Mouse (Mus musculus) limb, embryonic 11.5 days (tissue): ENCODE results near the gene Kif9. TPM values are rescaled to one million over a fixed set of nuclear protein-coding genes. Genes with fewer than 3 reads are reported as not detected.

Experiments used
- ATAC-seq: fragments of 200-750 bp; cut with Nextera tagmentation; 2 replicates; pipeline ENCODE4 v1.8.0; 2017; ENCODE audit warnings: low read depth; ENCODE audit not compliant: insufficient number of reproducible peaks, low FRiP score, low TSS enrichment
- DNase-seq: peaks from one replicate; pipeline ENCODE4 v3.0.0-alpha.2; 2015; ENCODE audit warnings: low spot score
- H3K27ac ChIP-seq: fragments of 300-500 bp; sonication (generic); replicated peaks from 2 replicates; pipeline ENCODE4 v1.5.1; 2014; ENCODE audit warnings: low read depth, mild to moderate bottlenecking, low read length
- H3K27me3 ChIP-seq: fragments of 300-500 bp; sonication (generic); 2 replicates; pipeline ENCODE4 v1.6.1; 2014; ENCODE audit warnings: mild to moderate bottlenecking, low read length, mixed read lengths; ENCODE audit not compliant: control insufficient read depth, insufficient read depth
- H3K36me3 ChIP-seq: fragments of 300-500 bp; sonication (generic); 2 replicates; pipeline ENCODE4 v1.6.1; 2014; ENCODE audit warnings: mild to moderate bottlenecking, low read length, moderate library complexity, mixed read lengths; ENCODE audit not compliant: control insufficient read depth, insufficient read depth
- H3K4me1 ChIP-seq: fragments of 300-500 bp; sonication (generic); 2 replicates; pipeline ENCODE4 v1.6.1; 2014; ENCODE audit warnings: low read length, mixed read lengths; ENCODE audit not compliant: control insufficient read depth, insufficient read depth
- H3K4me2 ChIP-seq: fragments of 300-500 bp; sonication (generic); 2 replicates; pipeline ENCODE4 v1.6.1; 2014; ENCODE audit warnings: low read depth, mild to moderate bottlenecking, moderate library complexity; ENCODE audit not compliant: severe bottlenecking
- H3K4me3 ChIP-seq: fragments of 300-500 bp; sonication (generic); 2 replicates; pipeline ENCODE4 v1.5.1; 2014; ENCODE audit warnings: low read depth, low read length
- H3K9ac ChIP-seq: fragments of 300-500 bp; sonication (generic); 2 replicates; pipeline ENCODE4 v1.6.1; 2014; ENCODE audit warnings: mild to moderate bottlenecking, low read length
- H3K9me3 ChIP-seq: fragments of 300-500 bp; sonication (generic); 2 replicates; pipeline ENCODE4 v1.6.1; 2016; ENCODE audit warnings: low read length; ENCODE audit not compliant: control insufficient read depth
- polyA plus RNA-seq: library from polyadenylated mRNA; unstranded; fragments of >200 nt; fragmentation: Nextera tagmentation; extraction: Ambion mirVana; gene quantifications from 2 replicates; pipeline ENCODE4 v1.2.1, GENCODE M21; 2014

Kif9 gene
- polyA plus RNA-seq, 1 experiment from 2014 or later = 0.35 TPM

GRCm38 (mm10) chr9:110568309-110568708, 91.6 kb downstream of the Kif9 start:
- Histone ChIP-seq H3K27me3 (no peaks in the 10 kb centered on the region), H3K9ac (no peak overlapping the region), H3K27ac (no peak overlapping the region), H3K4me2 (no peak overlapping the region), H3K36me3 (peaks cover 12% of the 10 kb centered on the region; the same call in 1 of the 2 replicates), H3K4me1 (no peaks in the 10 kb centered on the region), H3K4me3 (no peak overlapping the region), H3K9me3 (no peaks in the 10 kb centered on the region)
- ATAC-seq = no peak
- no peak for DNase-seq

Other genes with a start within 250 kb of the Kif9 start
- gene Cspg5, start 233.2 kb upstream of the Kif9 start, polyA plus RNA-seq = 0.32 and 0.35 TPM in 2 replicates
- gene Elp6, start 171.8 kb upstream of the Kif9 start, polyA plus RNA-seq = 41.5 and 44.7 TPM in 2 replicates
- gene Scap, start 143.7 kb upstream of the Kif9 start, polyA plus RNA-seq = 22.1 and 23.9 TPM in 2 replicates
- 16.6 and 18.6 TPM in 2 replicates for gene Ptpn23, start 68.7 kb upstream of the Kif9 start, polyA plus RNA-seq
- 0.47 and 0.48 TPM in 2 replicates for gene Ngp, start 57.2 kb upstream of the Kif9 start, polyA plus RNA-seq
- 9.2 and 9.4 TPM in 2 replicates for gene Klhl18, start 264 bp upstream of the Kif9 start, polyA plus RNA-seq
- 55.6 and 56.3 TPM in 2 replicates for gene Setd2, start 55.6 kb downstream of the Kif9 start, polyA plus RNA-seq
- gene Nradd, start 147.5 kb downstream of the Kif9 start, polyA plus RNA-seq = 28.3 and 36.5 TPM in 2 replicates
- 0.35 and 0.53 TPM in 2 replicates for gene Nbeal2, start 177.2 kb downstream of the Kif9 start, polyA plus RNA-seq
- 147 and 150 TPM in 2 replicates for gene Ccdc12, start 179.5 kb downstream of the Kif9 start, polyA plus RNA-seq